Mouse (Mus musculus) hindbrain, embryonic 13.5 days (tissue): ENCODE measurements at regions not wholly inside any gene's neighbourhood (a gene's known extent, or its start where the extent isn't known, plus 50 kb on each side); places are given as distances from the start of the nearest gene placed in this dataset. TPM values are rescaled to one million over a fixed set of nuclear protein-coding genes. Genes with fewer than 3 reads are reported as not detected.

ENCODE experiments used
- microRNA-seq: library from miRNA; unstranded; fragments of <30 nt; microRNA quantifications from one replicate; pipeline ENCODE4, GENCODE M21; 2016

Small RNA genes in the stretch of these regions (microRNA-seq; reads per million reads assigned to microRNA genes)
- not detected for gene Gm24369
